Mouse (Mus musculus): ENCODE measurements around the gene Med7. TPM values are rescaled to one million over a fixed set of nuclear protein-coding genes. Genes with fewer than 3 reads are reported as not detected.

Gene Med7
- 59.2 and 59.8 TPM in 2 replicates for polyA plus RNA-seq (2015; fragmentation: Nextera tagmentation; extraction: Ambion mirVana)

GRCm38 (mm10) chr11:46436760-46437458, at the start of gene Med7:
Gene Med7 (plus strand): TSS chr11:46436925.
- Histone ChIP-seq H3K9me3 (ENCODE audit: control insufficient read depth, low read length) (no peaks in the 10 kb centered on the region), H3K27me3 (replicated peaks; ENCODE audit: control insufficient read depth, insufficient read depth, low read length) (no peaks in the 10 kb centered on the region), H3K9ac (ENCODE audit: low read depth, low read length) (peak within 1 kb of the TSS; percentile 92), H3K27ac (ENCODE audit: low read depth, low read length) (peak within 1 kb of the TSS; percentile 88), H3K4me2 (ENCODE audit: low read length) (peak within 1 kb of the TSS; percentile 73), H3K36me3 (ENCODE audit: control insufficient read depth, insufficient read depth, low read length) (peaks cover 10% of the 10 kb centered on the region), H3K4me3 (ENCODE audit: low read length) (peak within 1 kb of the TSS; percentile 100), H3K4me1 (ENCODE audit: control insufficient read depth, insufficient read depth, low read depth, low read length) (peaks cover 9% of the 10 kb centered on the region)
- under 1% methylated on average over 57 of the region's 59 CpGs for WGBS
- peak; percentile 100 for ATAC-seq

DNA sequence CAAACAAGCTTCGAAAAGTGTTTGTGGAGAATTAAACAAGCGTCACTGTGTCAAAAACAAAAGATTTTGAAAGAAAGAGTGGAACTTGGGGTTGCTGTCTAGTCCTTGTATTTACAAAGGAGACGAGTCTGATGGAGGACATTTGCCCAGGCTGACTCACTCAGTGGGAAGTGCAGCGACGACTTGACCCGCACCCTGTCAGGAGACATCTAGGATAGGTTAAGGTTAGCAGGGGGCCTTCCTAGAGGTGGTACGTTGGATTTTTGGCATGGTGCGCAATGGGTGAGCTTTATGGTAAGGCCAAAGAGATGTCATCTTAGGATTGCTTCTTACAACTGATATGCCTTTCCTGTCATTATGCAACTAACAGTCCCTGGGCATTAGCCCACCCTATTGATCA, 49.7 kb upstream of the Med7 start:
- H3K27me3 ChIP-seq (replicated peaks; ENCODE audit: control insufficient read depth, insufficient read depth, low read length) = no peaks in the 10 kb centered on the region
- H3K27ac ChIP-seq (ENCODE audit: low read depth, low read length) = no peak overlapping the region
- no peaks in the 10 kb centered on the region for H3K9me3 ChIP-seq (ENCODE audit: control insufficient read depth, low read length)
- H3K4me1 ChIP-seq (ENCODE audit: control insufficient read depth, insufficient read depth, low read depth, low read length) = no peaks in the 10 kb centered on the region
- no peak overlapping the region for H3K4me2 ChIP-seq (ENCODE audit: low read length)
- ATAC-seq = no peak
- H3K9ac ChIP-seq (ENCODE audit: low read depth, low read length) = no peak overlapping the region
- H3K4me3 ChIP-seq (ENCODE audit: low read length) = no peak overlapping the region
- 92% methylated on average over 8 of the region's 8 CpGs for WGBS
- H3K36me3 ChIP-seq (ENCODE audit: control insufficient read depth, insufficient read depth, low read length) = no peaks in the 10 kb centered on the region

DNA sequence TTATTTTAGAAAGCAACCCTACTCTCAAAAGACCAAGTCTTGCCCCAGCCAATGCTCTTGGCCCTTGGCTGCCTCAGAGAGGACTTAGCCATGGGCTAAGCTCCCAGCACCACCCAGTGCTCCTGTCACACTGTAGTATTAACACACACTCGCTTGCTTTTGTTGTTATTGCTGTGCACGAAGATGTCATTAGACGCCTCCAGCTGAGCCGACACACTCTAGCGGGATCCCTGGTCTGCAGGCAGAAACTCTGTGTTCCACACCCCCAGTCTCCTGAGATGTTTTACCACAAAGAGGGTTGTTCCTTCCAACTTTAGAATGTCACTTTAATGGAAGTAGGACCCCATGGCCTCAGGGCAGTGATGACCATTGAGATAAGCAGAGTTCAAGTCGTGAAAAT, 48.3 kb upstream of the Med7 start:
- Histone ChIP-seq H3K9me3 (ENCODE audit: control insufficient read depth, low read length) (no peaks in the 10 kb centered on the region), H3K4me2 (ENCODE audit: low read length) (no peak overlapping the region), H3K9ac (ENCODE audit: low read depth, low read length) (no peak overlapping the region), H3K27ac (ENCODE audit: low read depth, low read length) (no peak overlapping the region), H3K4me1 (ENCODE audit: control insufficient read depth, insufficient read depth, low read depth, low read length) (no peaks in the 10 kb centered on the region), H3K27me3 (replicated peaks; ENCODE audit: control insufficient read depth, insufficient read depth, low read length) (no peaks in the 10 kb centered on the region), H3K36me3 (ENCODE audit: control insufficient read depth, insufficient read depth, low read length) (no peaks in the 10 kb centered on the region), H3K4me3 (ENCODE audit: low read length) (no peak overlapping the region)
- WGBS = 74% methylated on average over 6 of the region's 6 CpGs
- ATAC-seq = no peak

DNA sequence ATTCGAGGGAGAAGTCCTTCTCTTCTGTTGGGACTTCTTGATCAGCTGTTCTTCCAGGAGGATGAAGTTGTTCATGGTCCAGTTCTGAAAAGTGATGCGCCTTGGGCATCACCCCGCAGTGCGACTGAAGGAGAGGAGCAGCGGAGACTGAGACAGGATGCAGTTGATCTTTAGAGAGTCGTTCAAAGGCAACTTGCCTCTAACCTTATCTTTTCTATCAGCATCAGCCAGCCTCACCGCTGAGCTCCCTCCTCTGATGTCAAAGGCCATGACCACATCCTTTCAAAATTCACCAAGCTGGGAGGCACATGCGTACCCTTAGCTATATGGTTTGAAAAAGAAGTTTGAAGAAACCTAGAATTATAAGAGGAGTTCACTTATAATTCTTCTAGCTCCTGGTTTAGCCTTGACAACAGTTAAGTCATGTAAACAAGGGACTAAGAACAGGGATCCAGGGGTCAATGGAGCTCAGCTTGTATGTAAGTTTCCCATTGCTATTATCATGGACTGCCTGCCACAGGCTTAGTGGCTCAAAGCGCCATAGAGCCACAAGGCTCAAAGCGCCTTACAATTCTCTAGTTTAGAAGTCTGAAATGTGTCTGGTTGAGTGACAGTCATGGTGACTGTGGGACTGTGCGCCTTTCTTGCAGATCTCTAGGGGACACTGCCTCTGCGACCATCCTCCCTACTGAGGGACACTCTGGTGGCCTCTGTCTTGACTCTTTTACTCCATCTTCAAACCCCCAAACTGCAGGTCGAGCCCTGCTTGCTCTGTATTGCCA, 47.2 kb upstream of the Med7 start, which contains the start of gene Itk:
Gene Itk, minus strand, starts transcription at position 180 of the 782 bp plus-strand sequence.
- no peaks in the 10 kb centered on the region for H3K4me1 ChIP-seq (ENCODE audit: control insufficient read depth, insufficient read depth, low read depth, low read length)
- no peaks in the 10 kb centered on the region for H3K27me3 ChIP-seq (replicated peaks; ENCODE audit: control insufficient read depth, insufficient read depth, low read length)
- no peaks in the 10 kb centered on the region for H3K36me3 ChIP-seq (ENCODE audit: control insufficient read depth, insufficient read depth, low read length)
- H3K27ac ChIP-seq (ENCODE audit: low read depth, low read length) = no peak within 1 kb of the TSS
- H3K9me3 ChIP-seq (ENCODE audit: control insufficient read depth, low read length) = no peaks in the 10 kb centered on the region
- 88% methylated on average over 13 of the region's 13 CpGs for WGBS
- no peak within 1 kb of the TSS for H3K9ac ChIP-seq (ENCODE audit: low read depth, low read length)
- no peak within 1 kb of the TSS for H3K4me2 ChIP-seq (ENCODE audit: low read length)
- no peak for ATAC-seq
- no peak within 1 kb of the TSS for H3K4me3 ChIP-seq (ENCODE audit: low read length)

- 59% methylated on average over 3 of the region's 3 CpGs for WGBS
- Histone ChIP-seq H3K27ac (ENCODE audit: low read depth, low read length) (no peak overlapping the region), H3K4me2 (ENCODE audit: low read length) (no peak overlapping the region), H3K4me1 (ENCODE audit: control insufficient read depth, insufficient read depth, low read depth, low read length) (no peaks in the 10 kb centered on the region), H3K27me3 (replicated peaks; ENCODE audit: control insufficient read depth, insufficient read depth, low read length) (no peaks in the 10 kb centered on the region), H3K36me3 (ENCODE audit: control insufficient read depth, insufficient read depth, low read length) (no peaks in the 10 kb centered on the region), H3K4me3 (ENCODE audit: low read length) (no peak overlapping the region), H3K9me3 (ENCODE audit: control insufficient read depth, low read length) (no peaks in the 10 kb centered on the region), H3K9ac (ENCODE audit: low read depth, low read length) (no peak overlapping the region)
- ATAC-seq = no peak
Measured at GRCm38 (mm10) chr11:46390621-46391020, 46.1 kb upstream of the Med7 start.

DNA sequence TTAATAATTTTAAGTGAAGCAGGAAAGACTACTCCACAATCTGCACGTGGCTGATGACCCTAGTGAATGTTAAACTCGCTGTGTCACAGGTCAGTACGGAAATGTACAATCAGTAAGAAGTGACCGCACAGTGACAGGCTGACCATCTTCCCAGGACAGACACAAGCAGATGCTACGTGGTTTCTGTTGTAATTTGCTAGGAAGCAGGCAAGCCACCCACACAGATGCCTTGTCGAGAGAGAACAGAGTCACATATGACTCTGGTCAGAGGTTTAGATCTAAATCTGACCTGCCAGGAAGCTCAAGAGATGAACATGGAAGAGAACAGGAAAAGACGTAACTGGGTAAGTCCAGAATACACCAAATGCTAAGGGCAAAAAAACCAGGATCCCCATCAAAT, 43.8 kb upstream of the Med7 start:
- H3K9me3 ChIP-seq (ENCODE audit: control insufficient read depth, low read length) = no peaks in the 10 kb centered on the region
- 86% methylated on average over 7 of the region's 7 CpGs for WGBS
- H3K27ac ChIP-seq (ENCODE audit: low read depth, low read length) = no peak overlapping the region
- no peak overlapping the region for H3K4me3 ChIP-seq (ENCODE audit: low read length)
- no peaks in the 10 kb centered on the region for H3K36me3 ChIP-seq (ENCODE audit: control insufficient read depth, insufficient read depth, low read length)
- H3K4me2 ChIP-seq (ENCODE audit: low read length) = no peak overlapping the region
- no peaks in the 10 kb centered on the region for H3K4me1 ChIP-seq (ENCODE audit: control insufficient read depth, insufficient read depth, low read depth, low read length)
- H3K27me3 ChIP-seq (replicated peaks; ENCODE audit: control insufficient read depth, insufficient read depth, low read length) = no peaks in the 10 kb centered on the region
- ATAC-seq = no peak
- H3K9ac ChIP-seq (ENCODE audit: low read depth, low read length) = no peak overlapping the region

GRCm38 (mm10) chr11:46393413-46393812, 43.3 kb upstream of the Med7 start:
- no peak overlapping the region for H3K4me2 ChIP-seq (ENCODE audit: low read length)
- no peaks in the 10 kb centered on the region for H3K9me3 ChIP-seq (ENCODE audit: control insufficient read depth, low read length)
- WGBS = 78% methylated on average over 4 of the region's 4 CpGs
- H3K4me3 ChIP-seq (ENCODE audit: low read length) = no peak overlapping the region
- H3K36me3 ChIP-seq (ENCODE audit: control insufficient read depth, insufficient read depth, low read length) = no peaks in the 10 kb centered on the region
- H3K4me1 ChIP-seq (ENCODE audit: control insufficient read depth, insufficient read depth, low read depth, low read length) = no peaks in the 10 kb centered on the region
- no peaks in the 10 kb centered on the region for H3K27me3 ChIP-seq (replicated peaks; ENCODE audit: control insufficient read depth, insufficient read depth, low read length)
- ATAC-seq = no peak
- H3K27ac ChIP-seq (ENCODE audit: low read depth, low read length) = no peak overlapping the region
- H3K9ac ChIP-seq (ENCODE audit: low read depth, low read length) = no peak overlapping the region

- ATAC-seq = no peak
- no peak overlapping the region for H3K27ac ChIP-seq (ENCODE audit: low read depth, low read length)
- 86% methylated on average over 2 of the region's 2 CpGs for WGBS
- no peaks in the 10 kb centered on the region for H3K4me1 ChIP-seq (ENCODE audit: control insufficient read depth, insufficient read depth, low read depth, low read length)
- H3K9ac ChIP-seq (ENCODE audit: low read depth, low read length) = no peak overlapping the region
- no peaks in the 10 kb centered on the region for H3K36me3 ChIP-seq (ENCODE audit: control insufficient read depth, insufficient read depth, low read length)
- H3K27me3 ChIP-seq (replicated peaks; ENCODE audit: control insufficient read depth, insufficient read depth, low read length) = no peaks in the 10 kb centered on the region
- no peak overlapping the region for H3K4me2 ChIP-seq (ENCODE audit: low read length)
- H3K9me3 ChIP-seq (ENCODE audit: control insufficient read depth, low read length) = no peaks in the 10 kb centered on the region
- H3K4me3 ChIP-seq (ENCODE audit: low read length) = no peak overlapping the region
Measured at GRCm38 (mm10) chr11:46395088-46395487, 41.6 kb upstream of the Med7 start.

- no peak overlapping the region for H3K4me2 ChIP-seq (ENCODE audit: low read length)
- ATAC-seq = no peak
- no peak overlapping the region for H3K4me3 ChIP-seq (ENCODE audit: low read length)
- WGBS = 99% methylated on average over 2 of the region's 2 CpGs
- H3K9ac ChIP-seq (ENCODE audit: low read depth, low read length) = no peak overlapping the region
- H3K9me3 ChIP-seq (ENCODE audit: control insufficient read depth, low read length) = no peaks in the 10 kb centered on the region
- no peaks in the 10 kb centered on the region for H3K27me3 ChIP-seq (replicated peaks; ENCODE audit: control insufficient read depth, insufficient read depth, low read length)
- no peak overlapping the region for H3K27ac ChIP-seq (ENCODE audit: low read depth, low read length)
- H3K4me1 ChIP-seq (ENCODE audit: control insufficient read depth, insufficient read depth, low read depth, low read length) = no peaks in the 10 kb centered on the region
- no peaks in the 10 kb centered on the region for H3K36me3 ChIP-seq (ENCODE audit: control insufficient read depth, insufficient read depth, low read length)
Measured at GRCm38 (mm10) chr11:46395698-46396097, 41.0 kb upstream of the Med7 start.

Data from hindbrain, embryonic 16.5 days (tissue).